Mouse (Mus musculus): ENCODE measurements around the gene Acoxl.

GRCm38 (mm10) chr2:128032111-128032510 is 193.4 kb downstream of the Acoxl start:
- no peak for TF ChIP-seq POLR2A (IDR thresholded peaks at IDR 0.05; ENCODE audit: low read depth, low read length)
- no peak for TF ChIP-seq CTCF (conservative IDR thresholded peaks at IDR 0.05; ENCODE audit: insufficient read depth, insufficient read length, low read depth, low read length)
